Mouse (Mus musculus) heart, embryonic 11.5 days (tissue): ENCODE measurements around the gene P3h1. TPM values are rescaled to one million over a fixed set of nuclear protein-coding genes. Genes with fewer than 3 reads are reported as not detected.
A peak's percentile ranks its signal among the peaks of the same experiment; 100 is the strongest.
"Not testable (repeated sequence)": the region's sequence is repeated elsewhere in the genome, so short reads cannot be mapped to it uniquely, and the experiment has no call there.

Source experiments
- ATAC-seq: fragments of 200-750 bp; cut with Nextera tagmentation; replicated peaks from 2 replicates; pipeline ENCODE4 v1.8.0; 2017; ENCODE audit warnings: moderate library complexity; ENCODE audit not compliant: insufficient number of reproducible peaks, low FRiP score, low TSS enrichment
- H3K27ac ChIP-seq: fragments of 300-500 bp; sonication (generic); 2 replicates; pipeline ENCODE4 v1.5.1; 2014; ENCODE audit warnings: mild to moderate bottlenecking, low read depth, low read length
- H3K27me3 ChIP-seq: fragments of 300-500 bp; sonication (generic); 2 replicates; pipeline ENCODE4 v1.6.1; 2014; ENCODE audit warnings: mild to moderate bottlenecking, low read length, mixed read lengths; ENCODE audit not compliant: control insufficient read depth, insufficient read depth
- H3K36me3 ChIP-seq: fragments of 300-500 bp; sonication (generic); 2 replicates; pipeline ENCODE4 v1.6.1; 2014; ENCODE audit warnings: mild to moderate bottlenecking, low read length, moderate library complexity, mixed read lengths; ENCODE audit not compliant: control insufficient read depth, insufficient read depth
- H3K4me1 ChIP-seq: fragments of 300-500 bp; sonication (generic); 2 replicates; pipeline ENCODE4 v1.6.1; 2014; ENCODE audit warnings: low read length; ENCODE audit not compliant: control insufficient read depth, insufficient read depth
- H3K4me2 ChIP-seq: fragments of 300-500 bp; sonication (generic); 2 replicates; pipeline ENCODE4 v1.6.1; 2014; ENCODE audit warnings: mild to moderate bottlenecking, moderate library complexity
- H3K4me3 ChIP-seq: fragments of 300-500 bp; sonication (generic); 2 replicates; pipeline ENCODE4 v1.5.1; 2014; ENCODE audit warnings: low read depth, low read length
- H3K9ac ChIP-seq: fragments of 300-500 bp; sonication (generic); 2 replicates; pipeline ENCODE4 v1.6.1; 2014; ENCODE audit warnings: mild to moderate bottlenecking, low read depth, low read length, moderate library complexity
- H3K9me3 ChIP-seq: fragments of 300-500 bp; sonication (generic); replicated peaks from 2 replicates; pipeline ENCODE4 v1.6.1; 2016; ENCODE audit warnings: low read length; ENCODE audit not compliant: control insufficient read depth
- WGBS: fragments of 180-500 bp; shearing (Covaris S2); extraction: QIAGEN DNeasy Blood & Tissue Kit; methylation state at CpG from one replicate; pipeline ENCODE4 v1.1.7; 2014; ENCODE audit not compliant: insufficient replicate concordance; 5-methylcytosine and 5-hydroxymethylcytosine counted together
- polyA plus RNA-seq: library from polyadenylated mRNA; unstranded; fragments of >200 nt; fragmentation: Nextera tagmentation; extraction: Ambion mirVana; gene quantifications from 2 replicates; pipeline ENCODE4 v1.2.1, GENCODE M21; 2014

P3h1 gene
- polyA plus RNA-seq, 1 experiment from 2014 or later: 32.1 TPM

GRCm38 (mm10) chr4:119274627-119275026 is 41.9 kb downstream of the P3h1 start:
- 73% methylated on average over 1 of the region's 1 CpGs for WGBS
- Histone ChIP-seq H3K9ac (no peak overlapping the region), H3K27ac (0 out of 2 replicates have a peak overlapping the region, but pooled peaks have one; percentile 6), H3K27me3 (no peaks in the 10 kb centered on the region), H3K4me1 (no peaks in the 10 kb centered on the region), H3K4me3 (no peak overlapping the region), H3K9me3 (no peaks in the 10 kb centered on the region), H3K36me3 (peaks cover 36% of the 10 kb centered on the region), H3K4me2 (no peak overlapping the region)
- ATAC-seq: no peak

DNA sequence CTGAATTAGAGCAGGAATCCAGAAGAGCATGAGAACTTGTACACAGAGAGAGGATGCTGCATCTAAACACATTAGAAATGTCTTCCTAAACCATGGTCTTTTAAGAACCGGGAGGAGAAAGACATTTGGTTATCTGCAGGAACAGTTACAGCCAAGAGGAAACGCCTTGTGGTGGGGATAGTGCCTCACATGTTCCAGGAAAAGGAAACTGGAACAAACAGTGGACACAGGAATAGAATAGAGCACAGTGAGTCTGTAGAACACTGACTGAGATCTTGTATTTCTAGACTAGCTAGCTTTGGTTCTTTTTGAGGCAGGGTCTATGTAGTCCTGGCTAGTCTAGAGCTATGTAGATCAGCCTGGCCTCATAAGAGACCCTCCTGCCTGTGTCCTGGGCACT is 42.5 kb downstream of the P3h1 start:
- H3K9me3 ChIP-seq: no peaks in the 10 kb centered on the region

DNA sequence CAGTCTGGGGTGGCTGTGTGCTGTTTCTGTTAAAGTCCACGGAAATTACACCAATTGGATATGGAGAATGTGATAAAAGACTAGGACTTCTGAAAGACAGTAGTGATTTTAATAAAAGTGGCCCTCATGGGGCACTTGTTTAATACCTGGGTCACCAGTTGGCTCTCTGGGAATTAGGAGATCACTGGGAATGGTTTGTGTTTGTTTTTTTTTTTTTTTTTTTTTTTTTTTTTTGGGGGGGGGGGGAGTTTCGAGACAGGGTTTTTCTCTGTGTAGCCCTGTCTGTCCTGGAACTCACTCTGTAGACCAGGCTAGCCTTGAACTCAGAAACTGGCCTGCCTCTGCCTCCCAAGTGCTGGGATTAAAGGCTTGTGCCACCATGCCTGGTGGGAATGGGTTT is 43.0 kb downstream of the P3h1 start:
- ATAC-seq: no peak
- 75% methylated on average over 2 of the region's 2 CpGs for WGBS
- H3K27ac ChIP-seq: peak overlapping the region; percentile 18

More for the DNA sequence above, 42.5 kb downstream of the P3h1 start:
- WGBS: 55% methylated on average over 2 of the region's 2 CpGs
- no peaks in the 10 kb centered on the region for H3K27me3 ChIP-seq
- H3K4me3 ChIP-seq: no peak overlapping the region
- no peak overlapping the region for H3K9ac ChIP-seq
- peaks cover 40% of the 10 kb centered on the region for H3K36me3 ChIP-seq
- H3K27ac ChIP-seq: peak overlapping the region; percentile 18
- no peaks in the 10 kb centered on the region for H3K4me1 ChIP-seq
- ATAC-seq: peak; percentile 39; the same call in 1 of the 2 replicates
- H3K4me2 ChIP-seq: no peak overlapping the region

GRCm38 (mm10) chr4:119278784-119279183 is 46.1 kb downstream of the P3h1 start:
- not testable (repeated sequence) for H3K4me3 ChIP-seq, ATAC-seq, H3K9ac ChIP-seq, H3K9me3 ChIP-seq, H3K4me2 ChIP-seq, H3K27me3 ChIP-seq, H3K4me1 ChIP-seq, H3K27ac ChIP-seq
- peaks cover 34% of the 10 kb centered on the region for H3K36me3 ChIP-seq
- WGBS: 91% methylated on average over 15 of the region's 15 CpGs

More for the DNA sequence above, 43.0 kb downstream of the P3h1 start:
- H3K27me3 ChIP-seq: no peaks in the 10 kb centered on the region
- no peak overlapping the region for H3K4me3 ChIP-seq
- no peak overlapping the region for H3K9ac ChIP-seq
- H3K4me2 ChIP-seq: no peak overlapping the region
- H3K4me1 ChIP-seq: no peaks in the 10 kb centered on the region
- H3K9me3 ChIP-seq: no peaks in the 10 kb centered on the region
- peaks cover 39% of the 10 kb centered on the region for H3K36me3 ChIP-seq

- H3K9me3 ChIP-seq: no peaks in the 10 kb centered on the region
- no peak overlapping the region for H3K9ac ChIP-seq
- no peak for ATAC-seq
- H3K4me1 ChIP-seq: no peaks in the 10 kb centered on the region
- H3K27me3 ChIP-seq: no peaks in the 10 kb centered on the region
- H3K4me3 ChIP-seq: no peak overlapping the region
- WGBS: 80% methylated on average over 1 of the region's 1 CpGs
- peaks cover 20% of the 10 kb centered on the region for H3K36me3 ChIP-seq
- no peak overlapping the region for H3K4me2 ChIP-seq
- H3K27ac ChIP-seq: no peak overlapping the region
Measured at GRCm38 (mm10) chr4:119284861-119285260, 52.1 kb downstream of the P3h1 start.

DNA sequence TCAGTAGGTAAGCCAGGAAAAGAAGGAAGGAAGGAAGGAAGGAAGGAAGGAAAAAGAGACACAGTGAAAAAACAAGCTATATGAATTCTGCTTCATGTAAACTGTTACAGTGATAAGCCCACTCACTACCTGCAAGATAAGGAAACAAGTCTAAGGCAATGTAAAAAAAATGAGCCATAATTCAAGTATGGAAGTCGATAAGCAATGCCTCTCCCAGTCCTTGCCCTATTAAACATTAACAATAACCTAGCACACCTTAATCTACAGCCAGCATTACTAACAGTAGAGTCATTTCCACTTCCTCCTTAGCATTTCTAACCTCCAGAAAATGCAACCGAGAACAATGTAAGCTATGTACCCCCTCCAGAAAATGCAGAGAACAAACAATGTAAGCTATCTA is 52.6 kb downstream of the P3h1 start:
- WGBS: 69% methylated on average over 2 of the region's 2 CpGs
- Histone ChIP-seq H3K27ac (no peak overlapping the region), H3K36me3 (peaks cover 18% of the 10 kb centered on the region), H3K4me3 (no peak overlapping the region), H3K9me3 (no peaks in the 10 kb centered on the region), H3K9ac (no peak overlapping the region), H3K4me2 (no peak overlapping the region), H3K27me3 (no peaks in the 10 kb centered on the region), H3K4me1 (0 out of 2 replicates have a peak, but pooled peaks cover under 1% of the 10 kb centered on the region)
- no peak for ATAC-seq

DNA sequence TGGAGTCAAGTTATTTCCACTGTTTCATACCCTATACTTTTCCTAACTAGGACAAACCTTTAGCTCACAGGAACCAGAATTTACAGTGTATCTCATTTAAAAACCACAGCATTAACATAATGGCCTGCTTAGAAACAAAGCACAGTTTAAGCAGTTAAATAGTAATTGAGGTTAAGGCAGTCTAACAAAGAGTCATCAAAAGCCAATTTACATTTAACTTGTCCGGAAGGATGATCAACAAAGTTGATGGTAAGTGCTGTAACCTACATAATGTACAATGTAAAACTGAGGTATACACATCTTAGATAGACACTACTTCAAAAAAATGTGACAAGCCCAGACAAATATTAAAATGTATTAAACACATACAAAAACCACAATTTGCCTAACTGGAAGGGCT is 59.2 kb downstream of the P3h1 start:
- Histone ChIP-seq H3K4me1 (peaks cover 18% of the 10 kb centered on the region; the same call in 1 of the 2 replicates), H3K4me2 (peak overlapping the region; percentile 91), H3K9ac (peak overlapping the region; percentile 94), H3K9me3 (no peaks in the 10 kb centered on the region), H3K4me3 (peak overlapping the region; percentile 87), H3K27me3 (no peaks in the 10 kb centered on the region), H3K27ac (no peak overlapping the region), H3K36me3 (peaks cover 6% of the 10 kb centered on the region)
- no peak for ATAC-seq
- 90% methylated on average over 1 of the region's 1 CpGs for WGBS

DNA sequence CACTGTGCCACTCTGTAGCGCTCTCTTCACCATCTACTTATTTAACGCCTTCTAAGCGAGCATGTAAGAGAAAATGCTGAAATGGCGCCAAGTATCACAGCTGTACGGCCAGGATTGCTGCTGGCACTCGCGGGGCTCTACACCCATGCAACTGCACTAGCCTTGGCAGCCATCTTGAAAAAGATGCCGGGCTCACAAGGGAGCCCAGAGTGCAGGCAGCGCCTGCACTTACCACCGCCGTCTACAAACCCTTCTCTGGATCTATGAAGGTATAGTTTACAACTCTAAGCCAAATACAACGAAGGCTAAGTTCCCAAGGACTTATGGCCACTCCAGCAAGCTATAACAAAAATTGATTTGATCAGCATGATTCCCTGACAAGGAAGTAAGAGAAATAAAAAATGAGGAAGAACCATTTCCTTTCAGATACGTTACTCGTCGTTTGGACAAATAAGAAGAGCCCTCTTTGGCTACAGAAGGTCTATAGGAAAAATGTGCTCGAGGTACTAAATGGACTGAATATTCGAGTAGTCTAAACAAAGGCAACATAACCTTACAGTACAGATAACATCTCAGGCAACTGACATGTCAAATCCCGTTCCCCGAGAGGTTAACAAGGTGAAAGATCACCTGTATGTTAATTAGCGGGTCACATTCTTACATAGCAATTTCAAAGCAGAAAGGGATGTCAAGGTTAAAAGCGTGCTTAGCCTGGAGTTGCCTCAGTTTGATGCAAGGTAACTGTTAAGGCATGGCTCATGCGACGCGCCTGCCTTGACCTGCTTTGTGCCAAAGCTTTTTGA is 60.3 kb downstream of the P3h1 start:
- under 1% methylated on average over 24 of the region's 24 CpGs for WGBS
- ATAC-seq: no peak
- Histone ChIP-seq H3K4me1 (peaks cover 18% of the 10 kb centered on the region; the same call in 1 of the 2 replicates), H3K9ac (peak overlapping the region; percentile 94), H3K27ac (peak overlapping the region; percentile 84; the same call in 1 of the 2 replicates), H3K4me3 (peak overlapping the region; percentile 87), H3K9me3 (no peaks in the 10 kb centered on the region), H3K4me2 (peak overlapping the region; percentile 91), H3K27me3 (no peaks in the 10 kb centered on the region), H3K36me3 (peaks cover 6% of the 10 kb centered on the region)
